Mouse (Mus musculus) stomach, postnatal 0 days (tissue): Measurements from ENCODE around the gene Ppfibp2.

Experiments
- CTCF ChIP-seq: IDR thresholded peaks from 2 replicates; pipeline ENCODE4 v1.5.1; 2016; ENCODE audit warnings: antibody characterized with exemption, low read depth, mild to moderate bottlenecking, moderate library complexity
- EP300 ChIP-seq: optimal IDR thresholded peaks from 2 replicates; pipeline ENCODE3; 2016; ENCODE audit warnings: antibody characterized with exemption

GRCm38 (mm10) chr7:107602505-107602904 is 7.5 kb downstream of the Ppfibp2 start:
- TF ChIP-seq CTCF (no peak), EP300 (no peak)
